Mouse (Mus musculus): ENCODE results near the gene Pcbp4.
A peak's percentile ranks its signal among the peaks of the same experiment; 100 is the strongest.

Pcbp4 gene

GRCm38 (mm10) chr9:106453271-106454070 lies at the start of gene Pcbp4:
Gene Pcbp4 (plus strand): TSS chr9:106453291.
- DNase-seq = peak; percentile 33 to 46

GRCm38 (mm10) chr9:106405275-106405674 lies 47.8 kb upstream of the Pcbp4 start:
- no peak for DNase-seq

GRCm38 (mm10) chr9:106406443-106407078 lies 46.5 kb upstream of the Pcbp4 start:
- no peak for DNase-seq

GRCm38 (mm10) chr9:106409096-106409495 lies 44.0 kb upstream of the Pcbp4 start:
- no peak for DNase-seq

- DNase-seq = no peak
Measured at GRCm38 (mm10) chr9:106410086-106410650, 42.9 kb upstream of the Pcbp4 start.

- peak; percentile 54 to 68 for DNase-seq
Measured at GRCm38 (mm10) chr9:106411091-106411594, 41.9 kb upstream of the Pcbp4 start.

- DNase-seq = no peak
Measured at GRCm38 (mm10) chr9:106411729-106412128, 41.4 kb upstream of the Pcbp4 start.

GRCm38 (mm10) chr9:106412210-106412609 lies 40.9 kb upstream of the Pcbp4 start:
- DNase-seq = no peak

GRCm38 (mm10) chr9:106413606-106414005 lies 39.5 kb upstream of the Pcbp4 start:
- no peak for DNase-seq

GRCm38 (mm10) chr9:106416826-106417225 lies 36.3 kb upstream of the Pcbp4 start:
- DNase-seq = no peak

GRCm38 (mm10) chr9:106417841-106418625 lies 35.1 kb upstream of the Pcbp4 start:
- DNase-seq = no peak

- DNase-seq = peak in 1 of 2 experiments; percentile 37
Measured at GRCm38 (mm10) chr9:106420608-106421007, 32.5 kb upstream of the Pcbp4 start.

GRCm38 (mm10) chr9:106421033-106421864 lies 31.8 kb upstream of the Pcbp4 start:
- no peak for DNase-seq

- peak; percentile 89 to 91 for DNase-seq
Measured at GRCm38 (mm10) chr9:106421865-106422160, 31.3 kb upstream of the Pcbp4 start.

GRCm38 (mm10) chr9:106428719-106429220 lies 24.3 kb upstream of the Pcbp4 start:
- no peak for DNase-seq

- DNase-seq = peak; percentile 96
Measured at GRCm38 (mm10) chr9:106429221-106430014, 23.7 kb upstream of the Pcbp4 start, which contains the start of gene Rpl29. Gene Rpl29 (plus strand): TSS chr9:106429454.

GRCm38 (mm10) chr9:106430015-106430264 lies 23.2 kb upstream of the Pcbp4 start:
- DNase-seq = no peak

GRCm38 (mm10) chr9:106433389-106433788 lies 19.7 kb upstream of the Pcbp4 start:
- no peak for DNase-seq

GRCm38 (mm10) chr9:106436566-106436965 lies 16.5 kb upstream of the Pcbp4 start:
- DNase-seq = no peak

GRCm38 (mm10) chr9:106442680-106443079 lies 10.4 kb upstream of the Pcbp4 start:
- no peak for DNase-seq

- no peak for DNase-seq
Measured at GRCm38 (mm10) chr9:106444836-106445235, 8.3 kb upstream of the Pcbp4 start.
